In the genomic region with DNA sequence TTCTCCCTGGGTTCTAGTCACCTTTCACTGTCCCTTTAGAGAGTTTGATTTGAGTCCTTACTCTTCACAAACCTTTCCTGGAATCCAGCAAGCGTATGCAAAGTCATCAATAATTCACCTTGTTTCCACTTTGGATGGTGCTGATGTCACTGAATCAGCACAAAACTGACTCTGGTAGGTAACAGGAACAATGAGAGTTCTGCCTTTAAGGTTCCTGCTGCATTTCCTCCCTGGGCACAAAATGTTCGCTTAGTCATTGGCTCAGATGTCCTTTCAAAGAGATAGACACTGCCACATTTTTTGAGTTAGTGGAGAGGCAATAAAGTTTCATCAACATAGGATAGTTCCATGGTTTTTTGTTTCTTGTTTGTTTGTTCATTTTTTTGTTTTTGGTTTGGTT, we compare ENCODE assay signal across 22 mouse cellular contexts.
DNase-seq lines count a peak whose midpoint lies in the region; TF ChIP-seq lines count a peak whose summit lies in the region.
"Had no signal": no experiment of that assay in that cellular context is flagged by ENCODE, and none has a peak within 500 bp of the region (broad histone marks: within the 10 kb centered on the region; RNA-seq: fewer than 3 reads in every experiment).

No protein-coding gene starts in this region.

- no peak overlapping the region for H3K27ac ChIP-seq in MEL (ENCODE audit: control insufficient read depth, low read depth, low read length)
- H3K27ac ChIP-seq: embryonic facial prominence, embryonic 10.5 days; embryonic facial prominence, embryonic 12.5 days; forebrain, embryonic 13.5 days; forebrain, embryonic 15.5 days had no signal

- H3K4me1 ChIP-seq in MEL (ENCODE audit: control insufficient read depth in 1 of 2, insufficient read depth in 2 of 2, low read length in 2 of 2), result no peaks in the 10 kb centered on the region
- H3K4me1 ChIP-seq: embryonic facial prominence, embryonic 10.5 days; embryonic facial prominence, embryonic 12.5 days; forebrain, embryonic 13.5 days; forebrain, embryonic 15.5 days had no signal

- H3K27me3 ChIP-seq in MEL (ENCODE audit: control insufficient read depth in 1 of 2, insufficient read depth in 2 of 2, low read length in 2 of 2), result no peaks in the 10 kb centered on the region
- H3K27me3 ChIP-seq: CH12.LX; embryonic facial prominence, embryonic 12.5 days; forebrain, embryonic 13.5 days; forebrain, embryonic 15.5 days; Patski had no signal

- no peak overlapping the region for H3K9ac ChIP-seq in MEL (ENCODE audit: control insufficient read depth, low read depth, low read length, poor library complexity, severe bottlenecking)
- H3K9ac ChIP-seq: embryonic facial prominence, embryonic 12.5 days; forebrain, embryonic 13.5 days; forebrain, embryonic 15.5 days; forebrain, postnatal 0 days had no signal

- no peak for TF ChIP-seq EP300 in MEL (IDR thresholded peaks at IDR 0.05; ENCODE audit: low read depth in 1 of 2, low read length in 2 of 2)

- DNase-seq in retina, postnatal 1 day, result peak; percentile 5
- DNase-seq in retina, embryonic 14.5 days (ENCODE audit: low spot score), result no peak
- peak; percentile 6 for DNase-seq in MEL (ENCODE audit: low read depth, low spot score)
- DNase-seq in MN1 (ENCODE audit: low spot score), result no peak
- no peak for DNase-seq in kidney, adult 18-20 months
- DNase-seq: adrenal gland, adult 8-10 months; adrenal gland, postnatal 14 days; adrenal gland, postnatal 36 days; B cell, adult 2 months; cerebellum, adult 11-12 months; cerebellum, adult 2 months; cerebellum, adult 9-10 months; cerebellum, postnatal 10 days; cerebellum, postnatal 25 days; forebrain, postnatal 0 days had no signal

- no peaks in the 10 kb centered on the region for H3K79me2 ChIP-seq in MEL (ENCODE audit: control insufficient read depth, insufficient read depth, low read length, poor library complexity)

- H3K9me3 ChIP-seq in MEL (replicated peaks; ENCODE audit: insufficient read depth, low read length), result no peaks in the 10 kb centered on the region
- H3K9me3 ChIP-seq: embryonic facial prominence, embryonic 10.5 days; embryonic facial prominence, embryonic 12.5 days; forebrain, embryonic 13.5 days; forebrain, embryonic 15.5 days; G1E had no signal

- no peak for TF ChIP-seq RAD21 in MEL (IDR thresholded peaks at IDR 0.05; ENCODE audit: low read depth, low read length)

- H3K4me3 ChIP-seq in MEL (ENCODE audit: control insufficient read depth in 1 of 2, insufficient read depth in 1 of 2, low read depth in 2 of 2, low read length in 2 of 2), result no peak overlapping the region
- H3K4me3 ChIP-seq: embryonic facial prominence, embryonic 10.5 days; embryonic facial prominence, embryonic 12.5 days; forebrain, embryonic 13.5 days; forebrain, embryonic 15.5 days had no signal

- no peak for TF ChIP-seq CTCF in MEL (IDR thresholded peaks at IDR 0.05 in 2 of 3, conservative IDR thresholded peaks at IDR 0.05 in 1 of 3; ENCODE audit: control insufficient read depth in 1 of 3, insufficient read depth in 1 of 3, low read depth in 2 of 3, low read length in 3 of 3, poor library complexity in 1 of 3, severe bottlenecking in 1 of 3)

- no peaks in the 10 kb centered on the region for H3K36me3 ChIP-seq in MEL (ENCODE audit: control insufficient read depth in 1 of 2, insufficient read depth in 2 of 2, low read length in 2 of 2)
- H3K36me3 ChIP-seq: embryonic facial prominence, embryonic 10.5 days; embryonic facial prominence, embryonic 12.5 days; forebrain, embryonic 15.5 days; G1E had no signal

- TF ChIP-seq POLR2A in MEL (IDR thresholded peaks at IDR 0.05; ENCODE audit: control insufficient read depth in 1 of 2, insufficient read depth in 1 of 2, low read depth in 1 of 2, low read length in 2 of 2, poor library complexity in 1 of 2), result no peak

TF ChIP-seq in MEL, 35 proteins besides CTCF, POLR2A, EP300 and RAD21:
- TF ChIP-seq BHLHE40 (IDR thresholded peaks at IDR 0.05; ENCODE audit: borderline replicate concordance, low read depth, low read length) (no peak), CHD1 (IDR thresholded peaks at IDR 0.05; ENCODE audit: low read depth, low read length) (no peak), MAZ (IDR thresholded peaks at IDR 0.05; ENCODE audit: low read depth, low read length) (no peak), KAT2A (conservative IDR thresholded peaks at IDR 0.05; ENCODE audit: low read depth, low read length) (no peak), GATA1 (IDR thresholded peaks at IDR 0.05; ENCODE audit: low read depth, low read length) (no peak), ZKSCAN1 (IDR thresholded peaks at IDR 0.05; ENCODE audit: low read depth, low read length) (no peak), UBTF (IDR thresholded peaks at IDR 0.05; ENCODE audit: borderline replicate concordance, insufficient read depth, low read depth, low read length) (no peak), CHD2 (IDR thresholded peaks at IDR 0.05; ENCODE audit: low read length) (no peak), MEF2A (IDR thresholded peaks at IDR 0.05; ENCODE audit: extremely low read depth, insufficient replicate concordance, low read depth, low read length, poor library complexity, severe bottlenecking) (no peak), TCF12 (IDR thresholded peaks at IDR 0.05; ENCODE audit: low read depth, low read length) (no peak), SMC3 (IDR thresholded peaks at IDR 0.05; ENCODE audit: low read depth, low read length) (no peak), HCFC1 (IDR thresholded peaks at IDR 0.05; ENCODE audit: low read depth, low read length) (no peak)

Comparison
In these comparisons a context has a peak if more than half of its experiments do, and no peak if none do; other contexts are left out.
1. DNase-seq: peak in retina, postnatal 1 day (single experiment) and MEL (single experiment); none in retina, embryonic 14.5 days (single experiment), MN1 (single experiment) and kidney, adult 18-20 months (single experiment).